Mouse (Mus musculus) frontal cortex, postnatal 10 days (tissue): ENCODE measurements at regions not wholly inside any gene's neighbourhood (a gene's known extent, or its start where the extent isn't known, plus 50 kb on each side); places are given as distances from the start of the nearest gene placed in this dataset.

Source experiments
- DNase-seq, 2 experiments: peaks; one replicate each; pipeline ENCODE4 v3.0.0; 2022; ENCODE audit warnings: low spot score in 2 of 2, mixed read lengths in 1 of 2

- DNase-seq, result no peak
These were observed 1020.5 kb downstream of the 9330182O14Rik start for GRCm38 (mm10) chr15:41154551-41155151.

- no peak for DNase-seq
These were observed 1021.0 kb downstream of the 9330182O14Rik start for GRCm38 (mm10) chr15:41155169-41155638.

- DNase-seq, result no peak
These were observed 1023.6 kb downstream of the 9330182O14Rik start for GRCm38 (mm10) chr15:41157802-41158201.

GRCm38 (mm10) chr15:41162268-41162667 lies 1028.1 kb downstream of the 9330182O14Rik start:
- no peak for DNase-seq

GRCm38 (mm10) chr15:41162793-41163192 lies 1028.6 kb downstream of the 9330182O14Rik start:
- DNase-seq, result peak; percentile 15 to 52

- DNase-seq, result no peak
These were observed 1029.6 kb downstream of the 9330182O14Rik start for GRCm38 (mm10) chr15:41163643-41164358.

- DNase-seq, result no peak
These were observed 1031.4 kb downstream of the 9330182O14Rik start for GRCm38 (mm10) chr15:41165534-41165933.

GRCm38 (mm10) chr15:41190792-41191191 lies 1056.6 kb downstream of the 9330182O14Rik start:
- DNase-seq, result no peak

- DNase-seq, result peak; percentile 32 to 65
These were observed 1059.1 kb downstream of the 9330182O14Rik start for GRCm38 (mm10) chr15:41193240-41193639.

- DNase-seq, result no peak
These were observed 1089.6 kb downstream of the 9330182O14Rik start for GRCm38 (mm10) chr15:41223801-41224200.

- no peak for DNase-seq
These were observed 1098.4 kb downstream of the 9330182O14Rik start for GRCm38 (mm10) chr15:41232406-41233060.
